Comparison of ENCODE assay signal across 27 mouse cellular contexts in genomic region chr9:109902740-109903139, GRCm38 (mm10). TPM values are rescaled to one million over a fixed set of nuclear protein-coding genes. Genes with fewer than 3 reads are reported as not detected.
DNase-seq lines count a peak whose midpoint lies in the region; ATAC-seq and TF ChIP-seq lines count a peak whose summit lies in the region.
"Had no signal": no experiment of that assay in that cellular context is flagged by ENCODE, and none has a peak within 500 bp of the region (broad histone marks: within the 10 kb centered on the region; RNA-seq: fewer than 3 reads in every experiment).

No protein-coding gene starts in this region.

- H3K36me3 ChIP-seq in ES-E14 (ENCODE audit: control insufficient read depth, insufficient read depth, low read length, poor library complexity, severe bottlenecking), result no peaks in the 10 kb centered on the region
- H3K36me3 ChIP-seq in intestine, embryonic 15.5 days, result no peaks in the 10 kb centered on the region
- H3K36me3 ChIP-seq: embryonic facial prominence, embryonic 13.5 days; forebrain, embryonic 12.5 days; heart, embryonic 12.5 days; hindbrain, embryonic 10.5 days had no signal

- DNase-seq in gastrocnemius, adult 2 months, result no peak
- no peak for DNase-seq in gastrocnemius, postnatal 4 days (ENCODE audit: low spot score in 2 of 2)
- peak; percentile 18 for DNase-seq in 3134 (ENCODE audit: extremely low read depth, insufficient read length, low spot score)
- DNase-seq in ES-E14 (ENCODE audit: low read depth, low spot score), result no peak
- no peak for DNase-seq in adipocyte (ENCODE audit: low spot score)
- no peak for DNase-seq in urinary bladder, postnatal 25 days (ENCODE audit: low spot score)
- DNase-seq: adrenal gland, adult 8-10 months; cerebellum, adult 11 months; cerebellum, adult 8-10 months; cerebellum, postnatal 14 days; gastrocnemius, postnatal 25 days had no signal

- H3K4me1 ChIP-seq in ES-E14 (ENCODE audit: control insufficient read depth in 2 of 2, insufficient read depth in 2 of 2, low read length in 2 of 2, poor library complexity in 1 of 2), result peaks cover 4 to 26% of the 10 kb centered on the region in 2 experiments
- H3K4me1 ChIP-seq in intestine, embryonic 15.5 days (replicated peaks), result peaks cover 4% of the 10 kb centered on the region; the same call in 1 of the 2 replicates
- H3K4me1 ChIP-seq: forebrain, embryonic 12.5 days had no signal

- H3K27ac ChIP-seq in gastrocnemius, adult 2 months, result peak overlapping the region; percentile 72
- peak overlapping the region; percentile 75 for H3K27ac ChIP-seq in ES-E14 (ENCODE audit: insufficient read depth, low read depth, low read length, poor library complexity, severe bottlenecking)
- no peak overlapping the region for H3K27ac ChIP-seq in intestine, embryonic 15.5 days
- H3K27ac ChIP-seq: embryonic facial prominence, embryonic 13.5 days; forebrain, embryonic 12.5 days; hindbrain, embryonic 10.5 days; hindbrain, embryonic 14.5 days had no signal

- intact Hi-C loops in gastrocnemius, adult 2 months (cut with DNase I), result no loop called here

- no peaks in the 10 kb centered on the region for H3K9me3 ChIP-seq in ES-E14 (ENCODE audit: control insufficient read depth, insufficient read depth, low read depth, low read length)
- no peaks in the 10 kb centered on the region for H3K9me3 ChIP-seq in intestine, embryonic 15.5 days
- H3K9me3 ChIP-seq: embryonic facial prominence, embryonic 13.5 days; forebrain, embryonic 12.5 days; heart, embryonic 12.5 days; hindbrain, embryonic 10.5 days had no signal

- no peak overlapping the region for H3K4me2 ChIP-seq in intestine, embryonic 15.5 days (replicated peaks)
- H3K4me2 ChIP-seq: embryonic facial prominence, embryonic 13.5 days; forebrain, embryonic 12.5 days; heart, embryonic 12.5 days; hindbrain, embryonic 14.5 days had no signal

- no peak for TF ChIP-seq CTCF in gastrocnemius, adult 2 months (IDR thresholded peaks at IDR 0.05)

- H3K9ac ChIP-seq in ES-E14 (ENCODE audit: insufficient read depth, low read depth, low read length, poor library complexity, severe bottlenecking), result peak overlapping the region; percentile 65; the same call in 1 of the 2 replicates
- no peak overlapping the region for H3K9ac ChIP-seq in intestine, embryonic 15.5 days
- H3K9ac ChIP-seq: embryonic facial prominence, embryonic 13.5 days; forebrain, embryonic 12.5 days; heart, embryonic 12.5 days; hindbrain, embryonic 14.5 days had no signal

- 64% methylated on average over 5 of the region's 5 CpGs for WGBS in intestine, embryonic 15.5 days

- in situ Hi-C loops in ES-E14 (cut with MboI; ENCODE audit: low sequenced_read_pairs in 2 of 2, unreplicated experiment in 2 of 2), result no loop called here

- ATAC-seq in megakaryocyte progenitor cell, adult 5-6 weeks (replicated peaks; ENCODE audit: poor library complexity), result peak; percentile 67
- no peak for ATAC-seq in intestine, embryonic 15.5 days
- ATAC-seq: activated CD4-positive, CD25-positive, alpha-beta regulatory T cell, adult 4 months; forebrain, embryonic 16.5 days; intestine, embryonic 16.5 days; Patski had no signal

- H3K4me3 ChIP-seq in gastrocnemius, adult 2 months, result no peak overlapping the region
- H3K4me3 ChIP-seq in ES-E14 (ENCODE audit: insufficient read depth in 1 of 2, low read depth in 1 of 2, low read length in 2 of 2, poor library complexity in 1 of 2, severe bottlenecking in 1 of 2), result no peak overlapping the region
- no peak overlapping the region for H3K4me3 ChIP-seq in intestine, embryonic 15.5 days (replicated peaks)
- H3K4me3 ChIP-seq: embryonic facial prominence, embryonic 13.5 days; forebrain, embryonic 12.5 days; heart, embryonic 12.5 days; hindbrain, embryonic 10.5 days had no signal

- H3K27me3 ChIP-seq in intestine, embryonic 15.5 days (replicated peaks), result no peaks in the 10 kb centered on the region
- H3K27me3 ChIP-seq: CH12.LX; embryonic facial prominence, embryonic 13.5 days; forebrain, embryonic 12.5 days; heart, embryonic 12.5 days; Patski had no signal

TF ChIP-seq in ES-E14, 5 proteins besides CTCF, POLR2A, EP300 and RAD21:
- TF ChIP-seq MAFK (IDR thresholded peaks at IDR 0.05; ENCODE audit: insufficient read depth, low read depth, low read length), result no peak
- TF ChIP-seq ZC3H11A (IDR thresholded peaks at IDR 0.05; ENCODE audit: borderline replicate concordance, low read depth, low read length), result no peak
- TF ChIP-seq HCFC1 (IDR thresholded peaks at IDR 0.05; ENCODE audit: borderline replicate concordance, insufficient read depth, low read length), result no peak
- TF ChIP-seq ZNF384 (IDR thresholded peaks at IDR 0.05; ENCODE audit: low read depth, low read length), result no peak
- no peak for TF ChIP-seq CHD2 (IDR thresholded peaks at IDR 0.05; ENCODE audit: low read depth, low read length)

RNA-seq across cellular contexts. Expression of gene Cdc25a, which starts 27.4 kb away (rescaled TPM):
- total RNA-seq in gastrocnemius, adult 2 months (2021), result 1 to 10 TPM; 4.3 to 5.0 TPM
- 10 to 100 TPM; 13.9 TPM for total RNA-seq in gastrocnemius, postnatal 4 days (2021)
- 48.5 and 58.3 TPM in 2 replicates for total RNA-seq in ES-E14 (2012; rRNA removed)
- 28.8 and 33.8 TPM in 2 replicates for total RNA-seq in megakaryocyte progenitor cell, adult 5-6 weeks (2015)
- 46.3 and 55.2 TPM in 2 replicates for total RNA-seq in megakaryocyte progenitor cell, adult 5-6 weeks (2017)
- 32.1 and 32.5 TPM in 2 replicates for polyA plus RNA-seq in intestine, embryonic 15.5 days (2015; fragmentation: Nextera tagmentation; extraction: Ambion mirVana)

RNA-seq across cellular contexts. Expression of gene Map4, which starts 28.5 kb away (rescaled TPM):
- 100 to 1,000 TPM; 484 to 501 TPM for total RNA-seq in gastrocnemius, adult 2 months (2021)
- 100 to 1,000 TPM; 510 to 546 TPM for total RNA-seq in gastrocnemius, postnatal 4 days (2021)
- total RNA-seq in ES-E14 (2012; rRNA removed), result 56.7 and 61.4 TPM in 2 replicates
- total RNA-seq in megakaryocyte progenitor cell, adult 5-6 weeks (2015), result 26.7 and 32.2 TPM in 2 replicates
- total RNA-seq in megakaryocyte progenitor cell, adult 5-6 weeks (2017), result 20.1 and 26.3 TPM in 2 replicates
- 53.0 and 54.4 TPM in 2 replicates for polyA plus RNA-seq in intestine, embryonic 15.5 days (2015; fragmentation: Nextera tagmentation; extraction: Ambion mirVana)

RNA-seq across cellular contexts. Expression of gene Camp, which starts 53.3 kb away (rescaled TPM):
- not detected for total RNA-seq in gastrocnemius, adult 2 months (2021)
- 1 to 10 TPM in 1 of 2 experiments, under 1 TPM in 1; 0.39 to 1.4 TPM for total RNA-seq in gastrocnemius, postnatal 4 days (2021)
- not detected in 2 replicates for total RNA-seq in ES-E14 (2012; rRNA removed)
- total RNA-seq in megakaryocyte progenitor cell, adult 5-6 weeks (2015), result 257 and 482 TPM in 2 replicates
- 178 and 390 TPM in 2 replicates for total RNA-seq in megakaryocyte progenitor cell, adult 5-6 weeks (2017)
- polyA plus RNA-seq in intestine, embryonic 15.5 days (2015; fragmentation: Nextera tagmentation; extraction: Ambion mirVana), result 2.9 and 5.3 TPM in 2 replicates
- total RNA-seq: adrenal gland, adult 8-10 months; CH12.LX; gastrocnemius, adult 18-20 months; gastrocnemius, postnatal 25 days; heart, adult 18-20 months; heart, postnatal 25 days; MEL had no signal
- polyA plus RNA-seq: activated CD4-positive, CD25-positive, alpha-beta regulatory T cell, adult 4 months; forebrain, embryonic 16.5 days; hindbrain, embryonic 10.5 days; Patski had no signal

Comparison
In these comparisons a context has a peak if more than half of its experiments do, and no peak if none do; other contexts are left out.
1. RNA of gene Camp, which starts 53.3 kb away (total RNA-seq): 178 to 482 TPM in megakaryocyte progenitor cell, adult 5-6 weeks; 0.39 to 1.4 TPM in gastrocnemius, postnatal 4 days, not detected in gastrocnemius, adult 2 months and not detected in ES-E14; every median in the first group is over 10 times any median in the second.